Mouse (Mus musculus) heart, embryonic 10.5 days (tissue): ENCODE measurements around the gene Vapb. TPM values are rescaled to one million over a fixed set of nuclear protein-coding genes. Genes with fewer than 3 reads are reported as not detected.

Experiments used
- DNase-seq: peaks from one replicate; pipeline ENCODE4 v3.0.0-alpha.2; 2017; ENCODE audit warnings: low spot score
- H3K27ac ChIP-seq: fragments of 300-500 bp; sonication (generic); 2 replicates; pipeline ENCODE4 v1.5.1; 2016; ENCODE audit warnings: mild to moderate bottlenecking
- H3K27me3 ChIP-seq: fragments of 300-500 bp; sonication (generic); 2 replicates; pipeline ENCODE4 v1.6.1; 2016; ENCODE audit warnings: mild to moderate bottlenecking; ENCODE audit not compliant: poor library complexity, insufficient read depth, severe bottlenecking
- H3K36me3 ChIP-seq: fragments of 300-500 bp; sonication (generic); 2 replicates; pipeline ENCODE4 v1.6.1; 2016; ENCODE audit warnings: mild to moderate bottlenecking, moderate library complexity
- H3K4me1 ChIP-seq: fragments of 300-500 bp; sonication (generic); 2 replicates; pipeline ENCODE4 v1.6.1; 2016; ENCODE audit warnings: mild to moderate bottlenecking
- H3K4me3 ChIP-seq: fragments of 300-500 bp; sonication (generic); 2 replicates; pipeline ENCODE4 v1.5.1; 2016; ENCODE audit warnings: mild to moderate bottlenecking, moderate library complexity
- H3K9me3 ChIP-seq: fragments of 300-500 bp; sonication (generic); 2 replicates; pipeline ENCODE4 v1.6.1; 2016; ENCODE audit warnings: mild to moderate bottlenecking, moderate library complexity
- whole genome bisulfite sequencing: fragments of 180-500 bp; shearing (Covaris S2); methylation state at CpG from one replicate; pipeline ENCODE4 v1.1.7; 2016; 5-methylcytosine and 5-hydroxymethylcytosine counted together
- polyA plus RNA-seq: library from polyadenylated mRNA; unstranded; fragments of >200 nt; fragmentation: Nextera tagmentation; extraction: Ambion mirVana; gene quantifications from 2 replicates; pipeline ENCODE4 v1.2.1, GENCODE M21; 2016

Gene Vapb
- polyA plus RNA-seq, 1 experiment from 2014 or later, result 13.6 TPM

GRCm38 (mm10) chr2:173776108-173776507, 38.8 kb downstream of the Vapb start:
- H3K27me3 ChIP-seq, result no peaks in the 10 kb centered on the region
- DNase-seq, result no peak
- 12% methylated on average over 9 of the region's 9 CpGs for WGBS
- peaks cover 89% of the 10 kb centered on the region for H3K4me1 ChIP-seq
- H3K4me3 ChIP-seq, result 0 out of 2 replicates have a peak overlapping the region, but pooled peaks have one; percentile 1
- peaks cover 32% of the 10 kb centered on the region for H3K36me3 ChIP-seq
- no peaks in the 10 kb centered on the region for H3K9me3 ChIP-seq
- peak overlapping the region; percentile 64 for H3K27ac ChIP-seq

- H3K27ac ChIP-seq, result no peak overlapping the region
- DNase-seq, result no peak
- WGBS, result 81% methylated on average over 5 of the region's 5 CpGs
- H3K4me1 ChIP-seq, result peaks cover 50% of the 10 kb centered on the region
- H3K27me3 ChIP-seq, result no peaks in the 10 kb centered on the region
- peaks cover 30% of the 10 kb centered on the region for H3K36me3 ChIP-seq
- H3K9me3 ChIP-seq, result no peaks in the 10 kb centered on the region
- no peak overlapping the region for H3K4me3 ChIP-seq
These were observed 43.6 kb downstream of the Vapb start for GRCm38 (mm10) chr2:173780931-173781330.

GRCm38 (mm10) chr2:173784366-173784765, 47.1 kb downstream of the Vapb start:
- Histone ChIP-seq H3K4me1 (peaks cover 26% of the 10 kb centered on the region), H3K36me3 (peaks cover 9% of the 10 kb centered on the region; the same call in 1 of the 2 replicates), H3K27me3 (no peaks in the 10 kb centered on the region), H3K9me3 (no peaks in the 10 kb centered on the region), H3K27ac (no peak overlapping the region), H3K4me3 (no peak overlapping the region)
- no peak for DNase-seq
- 71% methylated on average over 3 of the region's 3 CpGs for WGBS

GRCm38 (mm10) chr2:173784884-173785283, 47.6 kb downstream of the Vapb start:
- no peaks in the 10 kb centered on the region for H3K27me3 ChIP-seq
- H3K4me1 ChIP-seq, result peaks cover 26% of the 10 kb centered on the region
- H3K27ac ChIP-seq, result no peak overlapping the region
- no peaks in the 10 kb centered on the region for H3K9me3 ChIP-seq
- WGBS, result 54% methylated on average over 6 of the region's 6 CpGs
- peaks cover 9% of the 10 kb centered on the region; the same call in 1 of the 2 replicates for H3K36me3 ChIP-seq
- DNase-seq, result no peak
- H3K4me3 ChIP-seq, result no peak overlapping the region

- Histone ChIP-seq H3K9me3 (no peaks in the 10 kb centered on the region), H3K27ac (peak overlapping the region; percentile 82), H3K36me3 (no peaks in the 10 kb centered on the region), H3K27me3 (no peaks in the 10 kb centered on the region), H3K4me3 (peak overlapping the region; percentile 20; the same call in 1 of the 2 replicates), H3K4me1 (peaks cover 43% of the 10 kb centered on the region)
- 24% methylated on average over 23 of the region's 23 CpGs for WGBS
- no peak for DNase-seq
These were observed 52.9 kb downstream of the Vapb start for GRCm38 (mm10) chr2:173789945-173790804.

- H3K4me1 ChIP-seq, result peaks cover 57% of the 10 kb centered on the region
- H3K27ac ChIP-seq, result no peak overlapping the region
- DNase-seq, result no peak
- H3K27me3 ChIP-seq, result no peaks in the 10 kb centered on the region
- H3K36me3 ChIP-seq, result no peaks in the 10 kb centered on the region
- H3K4me3 ChIP-seq, result no peak overlapping the region
- H3K9me3 ChIP-seq, result no peaks in the 10 kb centered on the region
- 78% methylated on average over 20 of the region's 20 CpGs for WGBS
These were observed 54.8 kb downstream of the Vapb start for GRCm38 (mm10) chr2:173791904-173792757.

GRCm38 (mm10) chr2:173794018-173794417, 56.7 kb downstream of the Vapb start:
- 92% methylated on average over 12 of the region's 12 CpGs for WGBS

GRCm38 (mm10) chr2:173794531-173795510, 57.5 kb downstream of the Vapb start:
- WGBS, result 66% methylated on average over 21 of the region's 21 CpGs
- peaks cover 46% of the 10 kb centered on the region for H3K4me1 ChIP-seq
- H3K4me3 ChIP-seq, result no peak overlapping the region
- DNase-seq, result no peak
- H3K9me3 ChIP-seq, result no peaks in the 10 kb centered on the region
- no peaks in the 10 kb centered on the region for H3K36me3 ChIP-seq
- no peaks in the 10 kb centered on the region for H3K27me3 ChIP-seq
- peak overlapping the region; percentile 62 for H3K27ac ChIP-seq

More at GRCm38 (mm10) chr2:173794018-173794417, 56.7 kb downstream of the Vapb start:
- Histone ChIP-seq H3K9me3 (no peaks in the 10 kb centered on the region), H3K27ac (0 out of 2 replicates have a peak overlapping the region, but pooled peaks have one; percentile 62), H3K4me1 (peaks cover 54% of the 10 kb centered on the region), H3K27me3 (no peaks in the 10 kb centered on the region), H3K36me3 (no peaks in the 10 kb centered on the region), H3K4me3 (no peak overlapping the region)
- no peak for DNase-seq

- WGBS, result 77% methylated on average over 15 of the region's 15 CpGs
- no peaks in the 10 kb centered on the region for H3K9me3 ChIP-seq
- no peak overlapping the region for H3K4me3 ChIP-seq
- no peak for DNase-seq
- no peaks in the 10 kb centered on the region for H3K36me3 ChIP-seq
- H3K27ac ChIP-seq, result no peak overlapping the region
- H3K27me3 ChIP-seq, result no peaks in the 10 kb centered on the region
- peaks cover 39% of the 10 kb centered on the region for H3K4me1 ChIP-seq
These were observed 58.7 kb downstream of the Vapb start for GRCm38 (mm10) chr2:173795801-173796673.

- 70% methylated on average over 4 of the region's 4 CpGs for whole genome bisulfite sequencing
- no peak for DNase-seq
- H3K4me1 ChIP-seq, result peaks cover 40% of the 10 kb centered on the region
- no peaks in the 10 kb centered on the region for H3K9me3 ChIP-seq
- H3K36me3 ChIP-seq, result no peaks in the 10 kb centered on the region
- H3K27ac ChIP-seq, result no peak overlapping the region
- H3K27me3 ChIP-seq, result no peaks in the 10 kb centered on the region
- H3K4me3 ChIP-seq, result no peak overlapping the region
These were observed 59.3 kb downstream of the Vapb start for GRCm38 (mm10) chr2:173796674-173796963.

- H3K4me1 ChIP-seq, result peaks cover 42% of the 10 kb centered on the region
- no peak overlapping the region for H3K27ac ChIP-seq
- H3K36me3 ChIP-seq, result no peaks in the 10 kb centered on the region
- no peak overlapping the region for H3K4me3 ChIP-seq
- 82% methylated on average over 1 of the region's 1 CpGs for WGBS
- H3K27me3 ChIP-seq, result no peaks in the 10 kb centered on the region
- H3K9me3 ChIP-seq, result no peaks in the 10 kb centered on the region
- no peak for DNase-seq
These were observed 62.2 kb downstream of the Vapb start for GRCm38 (mm10) chr2:173799513-173799912.
